Comparison of ENCODE assay signal across 7 mouse cellular contexts in the genomic region with DNA sequence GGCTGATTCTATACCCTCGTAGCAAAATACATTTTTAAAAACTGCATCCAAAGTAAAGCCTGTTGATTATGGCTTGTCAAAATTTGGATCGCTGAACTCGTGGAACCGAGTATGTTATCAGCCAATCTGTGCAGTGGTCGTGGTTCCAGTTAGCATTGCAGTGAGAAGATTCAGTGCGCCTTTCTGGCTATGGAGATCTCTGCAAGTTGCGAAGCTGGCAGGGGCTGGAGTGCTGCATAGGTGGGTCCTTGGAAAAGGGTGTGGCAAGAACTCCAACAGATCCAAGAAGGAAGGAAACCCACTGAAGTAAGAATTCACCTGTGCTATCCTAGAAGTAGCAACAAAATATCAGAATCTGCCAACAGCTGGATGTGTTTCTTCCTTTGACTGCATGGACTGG. TPM values are rescaled to one million over a fixed set of nuclear protein-coding genes. Genes with fewer than 3 reads are reported as not detected.
A peak's percentile ranks its signal among the peaks of the same experiment; 100 is the strongest.
DNase-seq lines count a peak whose midpoint lies in the region; ATAC-seq lines count a peak whose summit lies in the region.

No protein-coding gene starts in this region.

- H3K9me3 ChIP-seq in embryonic facial prominence, embryonic 11.5 days (replicated peaks; ENCODE audit: control insufficient read depth, low read length) = no peaks in the 10 kb centered on the region

- 8% methylated on average over 7 of the region's 7 CpGs for WGBS in embryonic facial prominence, embryonic 11.5 days

- peak; percentile 32; the same call in 1 of the 2 replicates for ATAC-seq in embryonic facial prominence, embryonic 11.5 days (replicated peaks; ENCODE audit: insufficient number of reproducible peaks, low FRiP score, low TSS enrichment, low read depth)
- ATAC-seq in megakaryocyte-erythroid progenitor cell, adult 5-6 weeks (replicated peaks; ENCODE audit: low FRiP score, low TSS enrichment, poor library complexity, severe bottlenecking) = 0 out of 2 replicates have a peak, but pooled peaks have one; percentile 51

- peak overlapping the region; percentile 87 for H3K4me3 ChIP-seq in embryonic facial prominence, embryonic 11.5 days (ENCODE audit: low read depth, low read length)

- peak overlapping the region; percentile 51 for H3K4me2 ChIP-seq in embryonic facial prominence, embryonic 11.5 days (ENCODE audit: low read depth, low read length)

- peak; percentile 16 for DNase-seq in 3134 (ENCODE audit: extremely low read depth, insufficient read length, low spot score)
- DNase-seq in 3T3-L1 (ENCODE audit: low read depth, low spot score) = peak; percentile 43
- DNase-seq in embryonic facial prominence, embryonic 11.5 days (ENCODE audit: low spot score) = peak; percentile 46
- DNase-seq in induced T-regulatory cell, adult 2 months (ENCODE audit: low read depth) = peak; percentile 32
- peak; percentile 41 for DNase-seq in thymus, postnatal 4 days
- no peak for DNase-seq in frontal cortex, postnatal 36 days (ENCODE audit: low spot score in 2 of 2)

- H3K4me1 ChIP-seq in embryonic facial prominence, embryonic 11.5 days (ENCODE audit: control insufficient read depth, insufficient read depth, low read length) = no peaks in the 10 kb centered on the region

- H3K36me3 ChIP-seq in embryonic facial prominence, embryonic 11.5 days (replicated peaks; ENCODE audit: control insufficient read depth, insufficient read depth, low read depth, low read length) = no peaks in the 10 kb centered on the region; the same call in 1 of the 2 replicates

- H3K27ac ChIP-seq in embryonic facial prominence, embryonic 11.5 days (replicated peaks; ENCODE audit: low read depth, low read length) = no peak overlapping the region

- peak overlapping the region; percentile 100 for H3K9ac ChIP-seq in embryonic facial prominence, embryonic 11.5 days (replicated peaks; ENCODE audit: low read length)

- no peaks in the 10 kb centered on the region for H3K27me3 ChIP-seq in embryonic facial prominence, embryonic 11.5 days (ENCODE audit: control insufficient read depth, insufficient read depth, low read length)

RNA-seq across cellular contexts. Expression of a gene that starts 1.4 kb away (rescaled TPM):
- polyA plus RNA-seq in embryonic facial prominence, embryonic 11.5 days (2014; fragmentation: Nextera tagmentation; extraction: Ambion mirVana) = 53.6 and 54.5 TPM in 2 replicates
- total RNA-seq in megakaryocyte-erythroid progenitor cell, adult 5-6 weeks (2014; fragmentation: Nextera tagmentation) = 42.9 and 63.2 TPM in 2 replicates
- 36.8 and 65.7 TPM in 2 replicates for total RNA-seq in megakaryocyte-erythroid progenitor cell, adult 5-6 weeks (2017)

RNA-seq across cellular contexts. Expression of a gene that starts 39.0 kb away (rescaled TPM):
- polyA plus RNA-seq in embryonic facial prominence, embryonic 11.5 days (2014; fragmentation: Nextera tagmentation; extraction: Ambion mirVana) = 26.3 and 32.4 TPM in 2 replicates
- total RNA-seq in megakaryocyte-erythroid progenitor cell, adult 5-6 weeks (2014; fragmentation: Nextera tagmentation) = 14.1 and 22.2 TPM in 2 replicates
- 8.5 and 17.3 TPM in 2 replicates for total RNA-seq in megakaryocyte-erythroid progenitor cell, adult 5-6 weeks (2017)

Comparison
In these comparisons a context has a peak if more than half of its experiments do, and no peak if none do; other contexts are left out.
1. DNase-seq: peak in 3134 (single experiment), 3T3-L1 (single experiment), embryonic facial prominence, embryonic 11.5 days (single experiment), induced T-regulatory cell, adult 2 months (single experiment) and thymus, postnatal 4 days (single experiment); none in frontal cortex, postnatal 36 days (0 of 2).